Mouse (Mus musculus): ENCODE data around the gene Zfp27.
"Not testable (repeated sequence)": the region's sequence is repeated elsewhere in the genome, so short reads cannot be mapped to it uniquely, and the experiment has no call there.

Zfp27 gene

GRCm38 (mm10) chr7:29890501-29890900 is 15.9 kb downstream of the Zfp27 start:
- DNase-seq (ENCODE audit: low read depth, low spot score): no peak

- no peak for DNase-seq (ENCODE audit: low read depth, low spot score)
These were observed 25.5 kb downstream of the Zfp27 start for GRCm38 (mm10) chr7:29880916-29881315.

- no peak for DNase-seq (ENCODE audit: low read depth, low spot score)
These were observed 26.3 kb downstream of the Zfp27 start for GRCm38 (mm10) chr7:29880056-29880455.

- DNase-seq (ENCODE audit: low read depth, low spot score): not testable (repeated sequence)
These were observed 28.8 kb downstream of the Zfp27 start for GRCm38 (mm10) chr7:29877561-29877960.

- DNase-seq (ENCODE audit: low read depth, low spot score): no peak
These were observed 32.1 kb downstream of the Zfp27 start for GRCm38 (mm10) chr7:29874256-29874655.

- no peak for DNase-seq (ENCODE audit: low read depth, low spot score)
These were observed 44.7 kb downstream of the Zfp27 start for GRCm38 (mm10) chr7:29861660-29862059.

- peak; percentile 94 for DNase-seq (ENCODE audit: low read depth, low spot score)
These were observed 46.5 kb downstream of the Zfp27 start, which contains the start of gene Zfp420 for GRCm38 (mm10) chr7:29859532-29860517. TSS of gene Zfp420 (plus strand) at chr7:29859979.

GRCm38 (mm10) chr7:29853219-29853842 is 53.0 kb downstream of the Zfp27 start, which contains the start of gene Zfp940:
TSS of gene Zfp940 (minus strand) at chr7:29853669.
- DNase-seq (ENCODE audit: low read depth, low spot score): peak; percentile 74

GRCm38 (mm10) chr7:29852831-29853218 is 53.5 kb downstream of the Zfp27 start:
- no peak for DNase-seq (ENCODE audit: low read depth, low spot score)

GRCm38 (mm10) chr7:29844616-29845015 is 61.8 kb downstream of the Zfp27 start:
- DNase-seq (ENCODE audit: low read depth, low spot score): peak; percentile 69

Measured in 3T3-L1 (cell line).